Mouse (Mus musculus) heart, embryonic 14.5 days (tissue): ENCODE measurements around the gene Il4ra. TPM values are rescaled to one million over a fixed set of nuclear protein-coding genes. Genes with fewer than 3 reads are reported as not detected.

Experiments
- ATAC-seq: fragments of 200-750 bp; cut with Nextera tagmentation; 2 replicates; pipeline ENCODE4 v1.8.0; 2017; ENCODE audit warnings: low read depth, moderate TSS enrichment; ENCODE audit not compliant: insufficient number of reproducible peaks, insufficient read depth, low FRiP score
- H3K27ac ChIP-seq, 2 experiments: fragments of 200-500 bp in 1 of 2; fragments of 300-500 bp in 1 of 2; sonication (generic) in 1 of 2; replicated peaks in 1 of 2; 2 replicates each; pipeline ENCODE4 v1.5.1; 2012 to 2014; ENCODE audit warnings: low read depth in 2 of 2, low read length in 2 of 2, control low read depth in 1 of 2, mild to moderate bottlenecking in 1 of 2, mixed read lengths in 1 of 2; ENCODE audit not compliant: control insufficient read depth in 1 of 2, insufficient read depth in 1 of 2
- H3K27me3 ChIP-seq: fragments of 300-500 bp; sonication (generic); 2 replicates; pipeline ENCODE4 v1.6.1; 2014; ENCODE audit warnings: mild to moderate bottlenecking, low read length, control low read depth; ENCODE audit not compliant: control insufficient read depth, insufficient read depth
- H3K36me3 ChIP-seq: fragments of 300-500 bp; sonication (generic); 2 replicates; pipeline ENCODE4 v1.6.1; 2014; ENCODE audit warnings: mild to moderate bottlenecking, control low read depth, low read length, mixed read lengths; ENCODE audit not compliant: control insufficient read depth, insufficient read depth
- H3K4me1 ChIP-seq, 2 experiments: fragments of 200-500 bp in 1 of 2; fragments of 300-500 bp in 1 of 2; sonication (generic) in 1 of 2; 2 replicates each; pipeline ENCODE4 v1.6.1; 2012 to 2014; ENCODE audit warnings: low read length in 2 of 2, control low read depth in 1 of 2, mixed read lengths in 1 of 2; ENCODE audit not compliant: control insufficient read depth in 2 of 2, insufficient read depth in 2 of 2
- H3K4me2 ChIP-seq: fragments of 300-500 bp; sonication (generic); 2 replicates; pipeline ENCODE4 v1.6.1; 2014; ENCODE audit warnings: mild to moderate bottlenecking, low read length
- H3K4me3 ChIP-seq, 2 experiments: fragments of 200-500 bp in 1 of 2; fragments of 300-500 bp in 1 of 2; sonication (generic) in 1 of 2; 2 replicates each; pipeline ENCODE4 v1.5.1; 2012 to 2014; ENCODE audit warnings: low read length in 2 of 2, mild to moderate bottlenecking in 2 of 2, control low read depth in 1 of 2, low read depth in 1 of 2, moderate library complexity in 1 of 2; ENCODE audit not compliant: control insufficient read depth in 1 of 2, insufficient read depth in 1 of 2
- H3K9ac ChIP-seq: fragments of 300-500 bp; sonication (generic); 2 replicates; pipeline ENCODE4 v1.6.1; 2014; ENCODE audit warnings: mild to moderate bottlenecking, low read length
- H3K9me3 ChIP-seq: fragments of 300-500 bp; sonication (generic); 2 replicates; pipeline ENCODE4 v1.6.1; 2016; ENCODE audit warnings: low read length, control low read depth; ENCODE audit not compliant: control insufficient read depth
- WGBS: fragments of 180-500 bp; shearing (Covaris S2); extraction: QIAGEN DNeasy Blood & Tissue Kit; methylation state at CpG from one replicate; pipeline ENCODE4 v1.1.7; 2014; 5-methylcytosine and 5-hydroxymethylcytosine counted together
- polyA plus RNA-seq: library from polyadenylated mRNA; unstranded; fragments of >200 nt; fragmentation: Nextera tagmentation; extraction: Ambion mirVana; gene quantifications from 2 replicates; pipeline ENCODE4 v1.2.1, GENCODE M21; 2014

Gene Il4ra
- polyA plus RNA-seq, 1 experiment from 2014 or later, result 3.7 TPM

DNA sequence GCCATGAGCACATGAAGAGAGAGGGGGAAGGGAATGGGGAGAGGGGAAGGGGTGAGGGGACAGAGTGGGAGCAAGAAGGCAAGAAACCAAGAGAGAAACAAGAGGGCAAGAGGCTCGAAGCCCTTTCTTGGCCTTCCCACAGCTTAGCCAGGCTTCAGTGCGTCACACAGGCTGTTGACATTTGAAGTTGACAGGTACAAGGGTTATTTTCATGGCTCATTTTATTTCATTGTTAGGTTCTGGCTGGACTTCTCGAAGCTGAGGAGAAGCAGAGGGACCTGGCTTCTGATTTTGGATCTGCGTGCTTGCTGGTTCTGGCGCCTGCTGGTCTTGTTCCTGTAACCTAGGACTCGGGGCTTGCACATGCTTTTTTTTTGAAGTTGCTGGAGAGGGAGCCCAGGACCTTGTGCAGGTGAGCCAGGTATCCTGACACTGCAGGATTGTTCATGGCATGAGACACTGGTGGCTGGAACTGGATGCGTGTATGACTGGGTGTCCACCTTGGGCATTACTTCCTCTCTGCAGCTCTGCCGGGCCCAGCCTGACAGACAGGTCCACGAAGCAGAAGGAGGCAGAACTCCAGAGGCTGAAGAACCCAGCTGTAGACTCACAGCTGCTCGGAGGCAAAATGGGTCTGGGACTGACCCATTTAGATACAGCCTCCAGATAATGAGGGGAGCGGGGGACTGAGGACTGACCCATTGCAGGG lies 12.6 kb downstream of the Il4ra start:
- peaks cover 3% of the 10 kb centered on the region; the same call in 1 of the 2 replicates for H3K36me3 ChIP-seq
- no peaks in the 10 kb centered on the region for H3K9me3 ChIP-seq
- no peaks in the 10 kb centered on the region for H3K27me3 ChIP-seq
- 67% methylated on average over 11 of the region's 11 CpGs for WGBS
- H3K4me2 ChIP-seq, result no peak overlapping the region
- no peak overlapping the region for H3K9ac ChIP-seq
- ATAC-seq, result no peak
- peaks cover 6 to 8% of the 10 kb centered on the region in 2 experiments; a peak in 3 of 4 replicates for H3K4me1 ChIP-seq
- no peak overlapping the region for H3K27ac ChIP-seq
- H3K4me3 ChIP-seq, result no peak overlapping the region

- 81% methylated on average over 12 of the region's 12 CpGs for WGBS
Observed at GRCm38 (mm10) chr7:125565516-125566285, 13.8 kb downstream of the Il4ra start.

DNA sequence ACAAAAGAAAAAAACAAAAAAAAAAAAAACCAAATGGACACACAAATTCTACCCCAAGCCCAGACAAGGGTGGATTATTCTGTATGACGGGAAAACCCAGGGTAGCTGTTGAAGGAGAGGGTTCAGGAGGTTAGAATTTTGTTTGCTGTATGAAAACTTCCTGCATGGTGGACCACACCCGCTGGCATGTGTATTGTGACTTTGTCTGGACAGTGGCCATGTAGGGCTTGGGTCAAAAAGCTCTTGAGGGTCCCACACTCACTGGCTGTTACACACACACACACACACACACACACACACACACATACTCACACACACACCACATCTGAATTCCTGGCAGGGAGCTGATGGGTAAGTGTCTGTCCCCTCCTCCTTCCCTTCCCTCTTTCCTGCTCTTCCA lies 14.5 kb downstream of the Il4ra start:
- H3K4me2 ChIP-seq, result no peak overlapping the region
- WGBS, result 78% methylated on average over 2 of the region's 2 CpGs
- H3K9ac ChIP-seq, result no peak overlapping the region
- no peak overlapping the region for H3K27ac ChIP-seq
- no peaks in the 10 kb centered on the region for H3K27me3 ChIP-seq
- peaks cover 0 to 2% of the 10 kb centered on the region in 2 experiments; a peak in 2 of 4 replicates for H3K4me1 ChIP-seq
- H3K36me3 ChIP-seq, result peaks cover 7% of the 10 kb centered on the region; the same call in 1 of the 2 replicates
- no peaks in the 10 kb centered on the region for H3K9me3 ChIP-seq
- ATAC-seq, result no peak
- no peak overlapping the region for H3K4me3 ChIP-seq

More at GRCm38 (mm10) chr7:125565516-125566285, 13.8 kb downstream of the Il4ra start:
- Histone ChIP-seq H3K9me3 (no peaks in the 10 kb centered on the region), H3K4me1 (peaks cover 4 to 6% of the 10 kb centered on the region in 2 experiments; a peak in 2 of 4 replicates), H3K36me3 (peaks cover 7% of the 10 kb centered on the region; the same call in 1 of the 2 replicates), H3K4me3 (no peak overlapping the region), H3K27ac (no peak overlapping the region), H3K4me2 (no peak overlapping the region), H3K9ac (no peak overlapping the region), H3K27me3 (no peaks in the 10 kb centered on the region)
- ATAC-seq, result no peak

GRCm38 (mm10) chr7:125568888-125569287 lies 17.0 kb downstream of the Il4ra start:
- ATAC-seq, result no peak
- H3K36me3 ChIP-seq, result peaks cover 7% of the 10 kb centered on the region; the same call in 1 of the 2 replicates
- WGBS, result 79% methylated on average over 8 of the region's 8 CpGs
- no peaks in the 10 kb centered on the region for H3K4me1 ChIP-seq
- H3K27me3 ChIP-seq, result no peaks in the 10 kb centered on the region
- no peak overlapping the region for H3K4me3 ChIP-seq
- H3K9me3 ChIP-seq, result no peaks in the 10 kb centered on the region
- H3K9ac ChIP-seq, result no peak overlapping the region
- no peak overlapping the region for H3K4me2 ChIP-seq
- no peak overlapping the region for H3K27ac ChIP-seq

- H3K4me2 ChIP-seq, result no peak overlapping the region
- 86% methylated on average over 19 of the region's 19 CpGs for WGBS
- no peaks in the 10 kb centered on the region for H3K27me3 ChIP-seq
- ATAC-seq, result no peak
- no peak overlapping the region for H3K27ac ChIP-seq
- H3K4me1 ChIP-seq, result peaks cover 6 to 8% of the 10 kb centered on the region in 2 experiments; a peak in 3 of 4 replicates
- no peak overlapping the region for H3K9ac ChIP-seq
- H3K9me3 ChIP-seq, result no peaks in the 10 kb centered on the region
- peaks cover 11% of the 10 kb centered on the region; the same call in 1 of the 2 replicates for H3K36me3 ChIP-seq
- H3K4me3 ChIP-seq, result no peak overlapping the region
Observed at GRCm38 (mm10) chr7:125571891-125572290, 20.0 kb downstream of the Il4ra start.

DNA sequence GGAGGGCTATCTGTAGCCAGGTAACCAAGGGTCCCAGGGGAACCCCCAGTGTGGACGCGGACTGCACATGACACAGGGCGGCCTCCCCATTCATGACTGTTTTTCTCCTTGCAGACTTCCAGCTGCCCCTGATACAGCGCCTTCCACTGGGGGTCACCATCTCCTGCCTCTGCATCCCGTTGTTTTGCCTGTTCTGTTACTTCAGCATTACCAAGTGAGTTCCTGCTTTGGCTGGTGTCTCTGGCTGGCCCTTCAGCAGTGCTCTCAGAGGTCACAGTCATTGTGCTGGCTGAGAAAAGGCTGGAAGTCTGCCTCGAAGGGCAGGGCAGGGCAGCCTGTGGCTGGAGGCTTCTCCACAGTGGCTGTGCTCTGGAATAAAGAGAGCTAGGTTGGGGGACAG lies 20.8 kb downstream of the Il4ra start:
- no peak overlapping the region for H3K4me3 ChIP-seq
- H3K27me3 ChIP-seq, result no peaks in the 10 kb centered on the region
- peaks cover 14 to 17% of the 10 kb centered on the region in 2 experiments for H3K4me1 ChIP-seq
- no peak overlapping the region for H3K4me2 ChIP-seq
- H3K27ac ChIP-seq, result no peak overlapping the region
- H3K9ac ChIP-seq, result no peak overlapping the region
- ATAC-seq, result no peak
- no peaks in the 10 kb centered on the region for H3K9me3 ChIP-seq
- H3K36me3 ChIP-seq, result peaks cover 8% of the 10 kb centered on the region; the same call in 1 of the 2 replicates
- 72% methylated on average over 6 of the region's 6 CpGs for WGBS

DNA sequence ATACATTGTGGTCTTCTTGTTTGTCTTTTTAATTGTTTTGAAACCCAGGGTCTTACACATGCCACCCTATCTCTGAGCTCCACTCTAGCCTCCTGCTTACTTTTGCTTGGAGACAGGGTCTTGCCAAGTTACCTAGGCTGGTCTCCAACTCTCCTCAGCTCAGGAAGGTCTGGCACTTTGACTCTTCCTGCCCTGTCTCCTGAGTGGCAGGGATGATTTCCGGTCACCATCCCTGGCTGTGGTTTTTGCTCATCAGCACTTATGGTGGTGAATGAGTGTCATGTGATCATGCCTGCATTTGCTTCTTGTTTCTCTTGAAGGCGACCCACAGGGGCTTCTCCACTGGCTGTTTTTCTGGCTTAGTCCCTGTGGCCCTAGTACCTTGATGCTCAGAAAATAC lies 21.9 kb downstream of the Il4ra start:
- Histone ChIP-seq H3K36me3 (peaks cover 8% of the 10 kb centered on the region; the same call in 1 of the 2 replicates), H3K4me2 (no peak overlapping the region), H3K4me3 (no peak overlapping the region), H3K9me3 (no peaks in the 10 kb centered on the region), H3K27ac (no peak overlapping the region), H3K4me1 (peaks cover 14 to 25% of the 10 kb centered on the region in 2 experiments), H3K27me3 (no peaks in the 10 kb centered on the region), H3K9ac (no peak overlapping the region)
- 64% methylated on average over 2 of the region's 2 CpGs for WGBS
- no peak for ATAC-seq
